Mouse (Mus musculus) liver, embryonic 14.5 days (tissue): ENCODE measurements around the gene Bbs4. TPM values are rescaled to one million over a fixed set of nuclear protein-coding genes. Genes with fewer than 3 reads are reported as not detected.
A peak's percentile ranks its signal among the peaks of the same experiment; 100 is the strongest.

Experiments used
- ATAC-seq: fragments of 200-750 bp; cut with Nextera tagmentation; 2 replicates; pipeline ENCODE4 v1.8.0; 2017; ENCODE audit warnings: moderate number of reproducible peaks, mild to moderate bottlenecking, moderate library complexity; ENCODE audit not compliant: insufficient read depth
- DNase-seq, 3 experiments: peaks; one replicate each; pipeline ENCODE4 v3.0.0-alpha.2; 2012 to 2013; ENCODE audit warnings: low read depth in 3 of 3, low spot score in 3 of 3
- H3K27ac ChIP-seq: fragments of 300-500 bp; sonication (generic); 2 replicates; pipeline ENCODE4 v1.5.1; 2014; ENCODE audit warnings: moderate library complexity, mild to moderate bottlenecking, control low read depth, inconsistent platforms
- H3K27me3 ChIP-seq: fragments of 300-500 bp; sonication (generic); 2 replicates; pipeline ENCODE4 v1.6.1; 2014; ENCODE audit warnings: mild to moderate bottlenecking, low read length, moderate library complexity; ENCODE audit not compliant: control insufficient read depth, insufficient read depth
- H3K36me3 ChIP-seq: fragments of 300-500 bp; sonication (generic); replicated peaks from 2 replicates; pipeline ENCODE4 v1.6.1; 2014; ENCODE audit warnings: low read depth; ENCODE audit not compliant: control insufficient read depth, insufficient read depth
- H3K4me1 ChIP-seq, 2 experiments: fragments of 200-500 bp in 1 of 2; fragments of 300-500 bp in 1 of 2; sonication (generic) in 1 of 2; replicated peaks; 2 replicates each; pipeline ENCODE4 v1.6.1; 2012 to 2014; ENCODE audit warnings: antibody characterized with exemption in 1 of 2, inconsistent platforms in 1 of 2, low read length in 1 of 2; ENCODE audit not compliant: control insufficient read depth in 2 of 2, insufficient read depth in 2 of 2
- H3K4me2 ChIP-seq: fragments of 300-500 bp; sonication (generic); 2 replicates; pipeline ENCODE4 v1.6.1; 2014; ENCODE audit warnings: low read depth, mild to moderate bottlenecking, control low read depth, moderate library complexity
- H3K4me3 ChIP-seq, 2 experiments: fragments of 200-500 bp in 1 of 2; fragments of 300-500 bp in 1 of 2; sonication (generic) in 1 of 2; 2 replicates each; pipeline ENCODE4 v1.5.1; 2012 to 2014; ENCODE audit warnings: low read depth in 2 of 2, low read length in 2 of 2, mild to moderate bottlenecking in 2 of 2, control low read depth in 1 of 2, inconsistent platforms in 1 of 2, moderate library complexity in 1 of 2; ENCODE audit not compliant: insufficient read depth in 1 of 2
- H3K9ac ChIP-seq: fragments of 300-500 bp; sonication (generic); replicated peaks from 2 replicates; pipeline ENCODE4 v1.6.1; 2014; ENCODE audit warnings: mild to moderate bottlenecking, control low read depth, moderate library complexity
- H3K9me3 ChIP-seq: fragments of 300-500 bp; sonication (generic); 2 replicates; pipeline ENCODE4 v1.6.1; 2016; ENCODE audit warnings: low read length, mixed read lengths; ENCODE audit not compliant: control insufficient read depth
- CTCF ChIP-seq: IDR thresholded peaks from 2 replicates; pipeline ENCODE4 v1.5.1; 2016; ENCODE audit warnings: antibody characterized with exemption, low read depth, control low read depth
- EP300 ChIP-seq: IDR thresholded peaks from 2 replicates; pipeline ENCODE4 v1.6.1; 2016; ENCODE audit warnings: antibody characterized with exemption, low read depth
- WGBS: fragments of 180-500 bp; shearing (Covaris S2); extraction: QIAGEN DNeasy Blood & Tissue Kit; methylation state at CpG from one replicate; pipeline ENCODE4 v1.1.7; 2014; ENCODE audit not compliant: insufficient replicate concordance; 5-methylcytosine and 5-hydroxymethylcytosine counted together
- polyA plus RNA-seq, 2 experiments: library from polyadenylated mRNA; depleted of rRNA in 1 of 2; stranded (reverse) in 1 of 2; unstranded in 1 of 2; fragments of >200 nt; fragmentation: Nextera tagmentation in 1 of 2; extraction: Ambion mirVana in 1 of 2; gene quantifications; 2 replicates each; pipeline versions ENCODE4 v1.2.1 to v1.2.3; 2012 to 2014

The Bbs4 gene
- polyA plus RNA-seq, 2 experiments: 1.1 to 1.6 TPM

- Histone ChIP-seq H3K27ac (peak within 1 kb of the TSS; percentile 62), H3K4me3 (peak within 1 kb of the TSS; percentile 65 to 72), H3K9ac (peak within 1 kb of the TSS; percentile 70), H3K4me2 (peak within 1 kb of the TSS; percentile 90), H3K9me3 (no peaks in the 10 kb centered on the region), H3K36me3 (no peaks in the 10 kb centered on the region), H3K27me3 (no peaks in the 10 kb centered on the region), H3K4me1 (peaks cover 42 to 54% of the 10 kb centered on the region in 2 experiments)
- TF ChIP-seq CTCF (peak; percentile 75), EP300 (no peak)
- under 1% methylated on average over 54 of the region's 58 CpGs for WGBS
- ATAC-seq: peak; percentile 98
- peak; percentile 95 to 97 (median 96) for DNase-seq
These were observed 62.2 kb downstream of the Bbs4 start, which contains the start of gene Adpgk for GRCm38 (mm10) chr9:59290957-59291687. Gene Adpgk (plus strand): TSS chr9:59291558.

GRCm38 (mm10) chr9:59289529-59290115 lies 63.7 kb downstream of the Bbs4 start:
- Histone ChIP-seq H3K9ac (no peak overlapping the region), H3K36me3 (no peaks in the 10 kb centered on the region), H3K27me3 (no peaks in the 10 kb centered on the region), H3K27ac (no peak overlapping the region), H3K4me1 (peaks cover 49 to 54% of the 10 kb centered on the region in 2 experiments), H3K9me3 (no peaks in the 10 kb centered on the region), H3K4me3 (no peak overlapping the region), H3K4me2 (no peak overlapping the region; the same call in 1 of the 2 replicates)
- no peak for ATAC-seq
- DNase-seq: no peak
- 58% methylated on average over 6 of the region's 6 CpGs for WGBS
- TF ChIP-seq CTCF: no peak
- no peak for TF ChIP-seq EP300

- Histone ChIP-seq H3K4me2 (peak overlapping the region; percentile 45), H3K4me1 (peaks cover 49 to 54% of the 10 kb centered on the region in 2 experiments), H3K4me3 (no peak overlapping the region), H3K27ac (no peak overlapping the region), H3K9ac (peak overlapping the region; percentile 25; the same call in 1 of the 2 replicates), H3K9me3 (no peaks in the 10 kb centered on the region), H3K36me3 (no peaks in the 10 kb centered on the region), H3K27me3 (no peaks in the 10 kb centered on the region)
- ATAC-seq (no peak), DNase-seq (peak in 1 of 3 experiments; percentile 42)
- TF ChIP-seq CTCF (no peak), EP300 (peak; percentile 54)
- WGBS: 27% methylated on average over 3 of the region's 3 CpGs
These were observed 64.5 kb downstream of the Bbs4 start for GRCm38 (mm10) chr9:59288685-59289410.

- Histone ChIP-seq H3K27ac (no peak overlapping the region), H3K27me3 (no peaks in the 10 kb centered on the region), H3K4me1 (peaks cover 47 to 51% of the 10 kb centered on the region in 2 experiments), H3K4me2 (no peak overlapping the region; the same call in none of the 2 replicates), H3K9ac (no peak overlapping the region), H3K36me3 (no peaks in the 10 kb centered on the region), H3K9me3 (no peaks in the 10 kb centered on the region), H3K4me3 (no peak overlapping the region)
- TF ChIP-seq CTCF: no peak
- no peak for TF ChIP-seq EP300
- 54% methylated on average over 5 of the region's 5 CpGs for WGBS
- DNase-seq (no peak), ATAC-seq (no peak)
These were observed 65.2 kb downstream of the Bbs4 start for GRCm38 (mm10) chr9:59288058-59288457.

GRCm38 (mm10) chr9:59285614-59286013 lies 67.7 kb downstream of the Bbs4 start:
- Histone ChIP-seq H3K4me3 (no peak overlapping the region), H3K9ac (no peak overlapping the region), H3K4me1 (peaks cover 38 to 45% of the 10 kb centered on the region in 2 experiments), H3K36me3 (no peaks in the 10 kb centered on the region), H3K4me2 (peak overlapping the region; percentile 28; the same call in 1 of the 2 replicates), H3K27ac (peak overlapping the region; percentile 32), H3K9me3 (no peaks in the 10 kb centered on the region), H3K27me3 (no peaks in the 10 kb centered on the region)
- ATAC-seq (peak; percentile 82), DNase-seq (peak; percentile 34 to 51 (median 49))
- WGBS: 21% methylated on average over 6 of the region's 6 CpGs
- TF ChIP-seq CTCF (no peak), EP300 (peak; percentile 86)
